Mouse (Mus musculus) MEL (cell line): ENCODE results near the gene Amdhd2. TPM values are rescaled to one million over a fixed set of nuclear protein-coding genes. Genes with fewer than 3 reads are reported as not detected.

Source experiments
- DNase-seq: peaks from one replicate; pipeline ENCODE4 v3.0.0; 2011; ENCODE audit warnings: low read depth, low spot score
- H3K27ac ChIP-seq: 2 replicates; pipeline ENCODE4 v1.5.1; 2012; ENCODE audit warnings: low read depth, mild to moderate bottlenecking, control low read depth, low read length, moderate library complexity; ENCODE audit not compliant: control insufficient read depth
- H3K27me3 ChIP-seq, 2 experiments: fragments of 150-350 bp in 1 of 2; sonication (generic) in 1 of 2; 2 replicates each; pipeline ENCODE4 v1.6.1; 2012; ENCODE audit warnings: low read length in 2 of 2, mild to moderate bottlenecking in 2 of 2, improper control_type of control experiment in 1 of 2, moderate library complexity in 1 of 2; ENCODE audit not compliant: insufficient read depth in 2 of 2, control insufficient read depth in 1 of 2
- H3K36me3 ChIP-seq, 2 experiments: 2 replicates each; pipeline ENCODE4 v1.6.1; 2012 to 2014; ENCODE audit warnings: low read length in 2 of 2, improper control_type of control experiment in 1 of 2, inconsistent platforms in 1 of 2, mild to moderate bottlenecking in 1 of 2; ENCODE audit not compliant: insufficient read depth in 2 of 2, control insufficient read depth in 1 of 2
- H3K4me1 ChIP-seq, 2 experiments: fragments of 150-350 bp in 1 of 2; sonication (generic) in 1 of 2; 2 replicates each; pipeline ENCODE4 v1.6.1; 2012; ENCODE audit warnings: low read length in 2 of 2, improper control_type of control experiment in 1 of 2, mild to moderate bottlenecking in 1 of 2; ENCODE audit not compliant: insufficient read depth in 2 of 2, control insufficient read depth in 1 of 2
- H3K4me3 ChIP-seq, 2 experiments: fragments of 150-350 bp in 1 of 2; sonication (generic) in 1 of 2; 2 replicates each; pipeline ENCODE4 v1.5.1; 2012; ENCODE audit warnings: low read depth in 2 of 2, low read length in 2 of 2, mild to moderate bottlenecking in 2 of 2, moderate library complexity in 2 of 2, control low read depth in 1 of 2, improper control_type of control experiment in 1 of 2; ENCODE audit not compliant: control insufficient read depth in 1 of 2, insufficient read depth in 1 of 2
- H3K79me2 ChIP-seq: 2 replicates; pipeline ENCODE4 v1.6.1; 2012; ENCODE audit warnings: mild to moderate bottlenecking, low read length, moderate library complexity; ENCODE audit not compliant: control insufficient read depth, poor library complexity, insufficient read depth
- H3K9ac ChIP-seq: 2 replicates; pipeline ENCODE4 v1.6.1; 2012; ENCODE audit warnings: low read depth, mild to moderate bottlenecking, control low read depth, low read length, moderate library complexity; ENCODE audit not compliant: control insufficient read depth, poor library complexity, severe bottlenecking
- H3K9me3 ChIP-seq: fragments of 150-350 bp; sonication (generic); replicated peaks from 2 replicates; pipeline ENCODE4 v1.6.1; 2012; ENCODE audit warnings: mild to moderate bottlenecking, low read length, improper control_type of control experiment, moderate library complexity; ENCODE audit not compliant: insufficient read depth
- BHLHE40 ChIP-seq: IDR thresholded peaks from 2 replicates; pipeline ENCODE4 v1.6.1; 2012; ENCODE audit warnings: low read depth, mild to moderate bottlenecking, inconsistent platforms, low read length, improper control_type of control experiment, borderline replicate concordance
- CHD1 ChIP-seq: IDR thresholded peaks from 2 replicates; pipeline ENCODE4 v1.6.1; 2012; ENCODE audit warnings: low read depth, mild to moderate bottlenecking, inconsistent platforms, low read length, improper control_type of control experiment
- CTCF ChIP-seq, 3 experiments: IDR thresholded peaks in 2 of 3; conservative IDR thresholded peaks in 1 of 3; 2 replicates each; pipeline ENCODE4 v1.5.1; 2011 to 2012; ENCODE audit warnings: low read length in 3 of 3, low read depth in 2 of 3, mild to moderate bottlenecking in 2 of 3, improper control_type of control experiment in 1 of 3, inconsistent platforms in 1 of 3, mixed read lengths in 1 of 3, moderate library complexity in 1 of 3; ENCODE audit not compliant: control insufficient read depth in 1 of 3, insufficient read depth in 1 of 3, poor library complexity in 1 of 3, severe bottlenecking in 1 of 3
- EP300 ChIP-seq, 2 experiments: IDR thresholded peaks; 2 replicates each; pipeline ENCODE4 v1.6.1; 2011; ENCODE audit warnings: improper control_type of control experiment in 2 of 2, low read length in 2 of 2, low read depth in 1 of 2, mild to moderate bottlenecking in 1 of 2
- GATA1 ChIP-seq: IDR thresholded peaks from 2 replicates; pipeline ENCODE4 v1.6.1; 2011; ENCODE audit warnings: low read depth, low read length, improper control_type of control experiment
- HCFC1 ChIP-seq: IDR thresholded peaks from 2 replicates; pipeline ENCODE4 v1.6.1; 2012; ENCODE audit warnings: low read depth, mild to moderate bottlenecking, inconsistent platforms, low read length, improper control_type of control experiment, moderate library complexity
- JUND ChIP-seq: IDR thresholded peaks from 2 replicates; pipeline ENCODE4 v1.6.1; 2011; ENCODE audit warnings: low read depth, mild to moderate bottlenecking, improper control_type of control experiment, low read length
- KAT2A ChIP-seq: conservative IDR thresholded peaks from 2 replicates; pipeline ENCODE4 v1.6.1; 2012; ENCODE audit warnings: low read depth, low read length, improper control_type of control experiment, inconsistent platforms
- MEF2A ChIP-seq: IDR thresholded peaks from 2 replicates; pipeline ENCODE4 v1.6.1; 2014; ENCODE audit warnings: low read depth, mild to moderate bottlenecking, inconsistent platforms, low read length, improper control_type of control experiment; ENCODE audit not compliant: poor library complexity, insufficient replicate concordance, severe bottlenecking; ENCODE audit errors: extremely low read depth
- MYC ChIP-seq: IDR thresholded peaks from 2 replicates; pipeline ENCODE4 v1.6.1; 2011; ENCODE audit warnings: low read depth, mild to moderate bottlenecking, low read length, improper control_type of control experiment, moderate library complexity
- NELFE ChIP-seq: IDR thresholded peaks from 2 replicates; pipeline ENCODE4 v1.6.1; 2011; ENCODE audit warnings: low read depth, low read length, improper control_type of control experiment
- NRF1 ChIP-seq: IDR thresholded peaks from 2 replicates; pipeline ENCODE4 v1.6.1; 2014; ENCODE audit warnings: low read depth, mild to moderate bottlenecking, inconsistent platforms, low read length, improper control_type of control experiment, moderate library complexity; ENCODE audit not compliant: poor library complexity, insufficient read depth, severe bottlenecking
- POLR2A ChIP-seq, 2 experiments: IDR thresholded peaks; 2 replicates each; pipeline ENCODE4 v1.6.1; 2011 to 2012; ENCODE audit warnings: low read length in 2 of 2, mild to moderate bottlenecking in 2 of 2, control low read depth in 1 of 2, improper control_type of control experiment in 1 of 2, low read depth in 1 of 2, moderate library complexity in 1 of 2; ENCODE audit not compliant: control insufficient read depth in 1 of 2, insufficient read depth in 1 of 2, poor library complexity in 1 of 2
- RAD21 ChIP-seq: IDR thresholded peaks from 2 replicates; pipeline ENCODE4 v1.6.1; 2011; ENCODE audit warnings: mild to moderate bottlenecking, low read depth, low read length, improper control_type of control experiment
- SMC3 ChIP-seq: IDR thresholded peaks from 2 replicates; pipeline ENCODE4 v1.6.1; 2011; ENCODE audit warnings: low read depth, low read length, improper control_type of control experiment
- TBP ChIP-seq: IDR thresholded peaks from 2 replicates; pipeline ENCODE4 v1.8.0; 2011; ENCODE audit warnings: low read depth, low read length, improper control_type of control experiment
- TCF12 ChIP-seq: IDR thresholded peaks from 2 replicates; pipeline ENCODE4 v1.6.1; 2014; ENCODE audit warnings: low read depth, mild to moderate bottlenecking, inconsistent platforms, low read length, improper control_type of control experiment, moderate library complexity
- ZC3H11A ChIP-seq: IDR thresholded peaks from 2 replicates; pipeline ENCODE4 v1.6.1; 2012; ENCODE audit warnings: low read depth, mild to moderate bottlenecking, inconsistent platforms, low read length, improper control_type of control experiment
- ZMIZ1 ChIP-seq: IDR thresholded peaks from 2 replicates; pipeline ENCODE4 v1.6.1; 2012; ENCODE audit warnings: low read depth, mild to moderate bottlenecking, inconsistent platforms, low read length, improper control_type of control experiment, moderate library complexity
- ZNF384 ChIP-seq: IDR thresholded peaks from 2 replicates; pipeline ENCODE4 v1.6.1; 2012; ENCODE audit warnings: low read depth, mild to moderate bottlenecking, inconsistent platforms, low read length, improper control_type of control experiment
- polyA plus RNA-seq, 2 experiments: library from polyadenylated mRNA; stranded (reverse) in 1 of 2; unstranded in 1 of 2; fragments of >175 nt in 1 of 2; fragments of >200 nt in 1 of 2; gene quantifications; 2 replicates each; pipeline versions ENCODE4 v1.2.1 to v1.2.4; 2012; ENCODE audit warnings: low replicate concordance in 2 of 2, low read depth in 1 of 2; ENCODE audit not compliant: insufficient read length in 2 of 2, insufficient read depth in 1 of 2, missing spikeins in 1 of 2
- total RNA-seq: library from RNA; depleted of rRNA; stranded (reverse); fragments of 300-350 nt; gene quantifications from 2 replicates; pipeline ENCODE4 v1.2.3, GENCODE M21; 2012

Gene Amdhd2
- total and polyA plus RNA-seq, 3 experiments = 11.4 to 36.1 TPM; not detected in 1

DNA sequence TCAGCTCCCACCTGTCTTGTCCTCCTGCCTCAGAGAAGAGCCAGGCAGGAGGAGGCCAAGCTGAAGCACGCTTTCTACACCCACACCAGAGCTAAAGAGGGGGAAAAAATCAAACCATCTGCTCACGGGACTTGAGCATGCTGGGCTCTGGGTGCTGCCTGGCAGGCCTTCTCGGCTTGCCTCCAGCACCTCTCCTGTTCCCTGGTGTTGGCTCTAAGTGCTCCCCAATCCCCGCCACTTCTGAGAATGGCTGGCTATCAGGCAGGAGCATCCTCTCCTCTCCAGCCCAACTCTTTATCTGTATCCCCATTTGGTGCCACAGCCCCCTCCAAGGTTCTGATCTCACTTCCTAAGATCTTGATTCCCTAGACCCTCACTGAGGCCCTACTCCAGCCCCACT, 35.7 kb upstream of the Amdhd2 start (continued):
- TF ChIP-seq EP300 (IDR thresholded peaks at IDR 0.05; ENCODE audit: low read depth in 1 of 2, low read length in 2 of 2) (peak; percentile 67 to 78), CHD1 (no peak), MYC (0 out of 2 replicates have a peak, but pooled peaks have one; percentile 13), NELFE (no peak), KAT2A (no peak), SMC3 (no peak), TCF12 (peak; percentile 67), BHLHE40 (peak; percentile 55; the same call in 1 of the 2 replicates), ZC3H11A (no peak)

DNA sequence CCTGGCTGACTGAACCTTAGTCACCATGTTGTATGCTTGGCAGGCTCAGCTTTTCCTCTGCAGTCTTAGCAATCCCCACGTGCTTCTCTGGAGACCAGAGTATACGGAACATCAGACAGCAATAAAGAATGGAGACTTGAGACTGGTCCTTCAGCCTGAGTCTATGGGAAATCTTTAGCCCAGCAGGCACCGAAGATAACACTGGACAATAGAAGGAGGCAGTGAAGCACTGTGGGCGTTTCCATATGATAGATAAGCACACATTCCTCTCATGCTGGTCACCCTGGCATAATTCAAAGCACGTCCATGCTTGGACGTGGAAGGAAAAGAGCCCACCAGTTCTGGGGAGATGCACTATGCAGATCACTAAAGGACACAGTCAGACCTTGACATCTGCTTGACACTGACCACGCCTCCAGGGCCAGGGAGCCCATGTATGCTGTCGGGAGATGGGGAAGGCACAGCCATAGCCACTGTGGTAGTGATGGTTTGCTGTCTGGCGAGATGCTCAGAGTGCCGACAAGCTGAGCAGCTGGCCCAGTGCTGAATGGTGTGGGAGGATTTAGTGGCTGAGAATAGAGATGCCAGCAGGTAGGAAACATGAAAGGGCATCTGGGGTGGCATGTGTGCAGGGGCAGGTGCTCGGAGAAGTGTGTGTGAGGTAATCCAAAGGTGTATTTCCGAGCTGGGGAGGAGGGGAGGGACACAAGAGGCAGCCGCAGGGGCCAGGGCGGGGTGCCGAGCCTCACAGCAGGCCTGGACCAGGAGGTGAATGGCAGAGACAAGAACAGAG, 33.7 kb upstream of the Amdhd2 start:
- peaks cover 29% of the 10 kb centered on the region for H3K79me2 ChIP-seq
- H3K4me3 ChIP-seq = no peak overlapping the region
- TF ChIP-seq GATA1 (0 out of 2 replicates have a peak, but pooled peaks have one; percentile 10), JUND (no peak)
- DNase-seq = no peak
- H3K36me3 ChIP-seq = peaks cover 5 to 19% of the 10 kb centered on the region in 2 experiments; a peak in 3 of 4 replicates
- H3K9me3 ChIP-seq = no peaks in the 10 kb centered on the region
- no peaks in the 10 kb centered on the region for H3K27me3 ChIP-seq
- H3K9ac ChIP-seq = no peak overlapping the region
- peaks cover 2 to 36% of the 10 kb centered on the region in 2 experiments for H3K4me1 ChIP-seq
- H3K27ac ChIP-seq = no peak overlapping the region

DNA sequence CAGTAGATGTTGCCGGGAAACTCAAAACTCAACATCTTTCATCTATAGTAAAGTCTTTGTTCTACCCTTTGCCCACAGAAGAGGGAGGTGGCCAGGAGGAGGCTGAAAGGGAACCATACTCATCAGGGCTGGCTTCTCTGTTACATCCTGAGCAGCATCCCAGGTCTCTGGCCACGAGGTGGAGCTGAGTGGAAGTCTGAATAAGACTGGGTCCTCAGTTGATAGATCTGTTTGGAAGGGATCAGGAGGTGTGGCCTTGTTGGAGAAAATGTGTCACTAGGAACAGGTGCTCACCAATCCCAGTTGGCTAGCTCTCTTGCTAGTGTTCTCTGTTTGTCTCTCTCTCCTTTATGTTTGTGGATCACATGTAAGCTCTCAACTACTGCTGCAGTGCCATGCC, 31.8 kb upstream of the Amdhd2 start:
- Histone ChIP-seq H3K27ac (no peak overlapping the region), H3K9ac (no peak overlapping the region), H3K4me1 (peaks cover 2 to 28% of the 10 kb centered on the region in 2 experiments), H3K79me2 (peaks cover 16% of the 10 kb centered on the region), H3K36me3 (peaks cover 7 to 12% of the 10 kb centered on the region in 2 experiments; a peak in 3 of 4 replicates), H3K4me3 (no peak overlapping the region), H3K27me3 (no peaks in the 10 kb centered on the region), H3K9me3 (no peaks in the 10 kb centered on the region)
- TF ChIP-seq ZC3H11A (no peak), NRF1 (no peak), CTCF (IDR thresholded peaks at IDR 0.05 in 2 of 3, conservative IDR thresholded peaks at IDR 0.05 in 1 of 3; ENCODE audit: control insufficient read depth in 1 of 3, insufficient read depth in 1 of 3, low read depth in 2 of 3, low read length in 3 of 3, poor library complexity in 1 of 3, severe bottlenecking in 1 of 3) (no peak), MEF2A (no peak), ZNF384 (no peak), POLR2A (IDR thresholded peaks at IDR 0.05; ENCODE audit: control insufficient read depth in 1 of 2, insufficient read depth in 1 of 2, low read depth in 1 of 2, low read length in 2 of 2, poor library complexity in 1 of 2) (no peak), TBP (no peak), HCFC1 (no peak), CHD1 (no peak), RAD21 (no peak), ZMIZ1 (no peak)
- DNase-seq = no peak
